Comparison of ENCODE assay signal across 8 mouse cellular contexts in genomic region chr2:127584436-127584858, GRCm38 (mm10). TPM values are rescaled to one million over a fixed set of nuclear protein-coding genes. Genes with fewer than 3 reads are reported as not detected.
A peak's percentile ranks its signal among the peaks of the same experiment; 100 is the strongest.
DNase-seq lines count a peak whose midpoint lies in the region; ATAC-seq and TF ChIP-seq lines count a peak whose summit lies in the region.

No protein-coding gene starts in this region.

- CTCF ChIA-PET in Patski (lab: Charles Lee) = interaction anchor here (0.8 kb wide), 1 partner anchor 77 kb away, joined by 3 read pairs; no protein-coding TSS in a partner anchor

- ATAC-seq in Patski = peak; percentile 81
- peak; percentile 85 for ATAC-seq in hindbrain, embryonic 13.5 days (ENCODE audit: low FRiP score)

- H3K27ac ChIP-seq in hindbrain, embryonic 13.5 days = no peak overlapping the region

- DNase-seq in Patski (ENCODE audit: low read depth, low spot score) = peak; percentile 56
- DNase-seq in cerebellum, postnatal 14 days = peak; percentile 97
- DNase-seq in frontal cortex, postnatal 14 days (ENCODE audit: low spot score in 2 of 2) = peak; percentile 91 to 93
- peak; percentile 79 to 91 for DNase-seq in layer of hippocampus, postnatal 25 days (ENCODE audit: extremely low spot score in 1 of 2, low spot score in 1 of 2)
- DNase-seq in lung, postnatal 25 days (ENCODE audit: low spot score) = peak; percentile 95
- DNase-seq in retina, embryonic 14.5 days (ENCODE audit: low spot score) = peak; percentile 95
- DNase-seq in thymus, postnatal 4 days = peak; percentile 95

- TF ChIP-seq CTCF in Patski (IDR thresholded peaks at IDR 0.05) = no peak

- H3K9ac ChIP-seq in hindbrain, embryonic 13.5 days = peak overlapping the region; percentile 85

- peaks cover 37% of the 10 kb centered on the region for H3K4me1 ChIP-seq in hindbrain, embryonic 13.5 days (replicated peaks)

- peaks cover 16% of the 10 kb centered on the region for H3K36me3 ChIP-seq in hindbrain, embryonic 13.5 days

- peak overlapping the region; percentile 70 for H3K4me3 ChIP-seq in hindbrain, embryonic 13.5 days

- in situ Hi-C loops in Patski (cut with MboI; ENCODE audit: low pct_unique_long_range_greater_than_20kb) = no loop called here

- peak overlapping the region; percentile 86 for H3K4me2 ChIP-seq in hindbrain, embryonic 13.5 days

- H3K27me3 ChIP-seq in Patski = no peaks in the 10 kb centered on the region
- H3K27me3 ChIP-seq in hindbrain, embryonic 13.5 days = no peaks in the 10 kb centered on the region

- WGBS in hindbrain, embryonic 13.5 days = 0% methylated on average over 24 of the region's 24 CpGs

- H3K9me3 ChIP-seq in hindbrain, embryonic 13.5 days = no peaks in the 10 kb centered on the region

- POLR2A ChIA-PET in Patski (lab: Charles Lee) = no interaction called here

RNA-seq across cellular contexts. Expression of gene Zfp661, which starts 2.4 kb away (rescaled TPM):
- 3.8 TPM for polyA plus RNA-seq in Patski (2021)
- polyA plus RNA-seq in hindbrain, embryonic 13.5 days (2015; fragmentation: Nextera tagmentation; extraction: Ambion mirVana) = 8.0 and 8.7 TPM in 2 replicates
- 1 to 10 TPM; 8.3 to 8.9 TPM for total RNA-seq in layer of hippocampus, postnatal 25 days (2021)

RNA-seq across cellular contexts. Expression of gene Mrps5, which starts 2.6 kb away (rescaled TPM):
- polyA plus RNA-seq in Patski (2021) = 87.4 TPM
- 152 and 158 TPM in 2 replicates for polyA plus RNA-seq in hindbrain, embryonic 13.5 days (2015; fragmentation: Nextera tagmentation; extraction: Ambion mirVana)
- 100 to 1,000 TPM in 1 of 2 experiments, 10 to 100 TPM in 1; 81.1 to 102 TPM for total RNA-seq in layer of hippocampus, postnatal 25 days (2021)

RNA-seq across cellular contexts. Expression of gene Prom2, which starts 43.2 kb away (rescaled TPM):
- polyA plus RNA-seq in Patski (2021) = not detected
- polyA plus RNA-seq in hindbrain, embryonic 13.5 days (2015; fragmentation: Nextera tagmentation; extraction: Ambion mirVana) = 0.10 TPM in 1 of 2 replicates, not detected in the other
- total RNA-seq in layer of hippocampus, postnatal 25 days (2021) = under 1 TPM in 1 of 2 experiments, not detected in 1; 0.05 TPM
